Mouse (Mus musculus) heart, postnatal 4 days (tissue): Measurements from ENCODE around the gene Tceal6. TPM values are rescaled to one million over a fixed set of nuclear protein-coding genes. Genes with fewer than 3 reads are reported as not detected.
"Not testable (repeated sequence)": the region's sequence is repeated elsewhere in the genome, so short reads cannot be mapped to it uniquely, and the experiment has no call there.

Experiments
- DNase-seq: peaks from one replicate; pipeline ENCODE4 v3.0.0; 2021
- total RNA-seq, 2 experiments: library from RNA; stranded (reverse); gene quantifications; 2 replicates each; pipeline ENCODE4 v1.2.3; 2021

The Tceal6 gene
- under 1 TPM in 1 of 2 experiments, not detected in 1; 0.38 TPM for total RNA-seq

GRCm38 (mm10) chrX:135210436-135211221 lies at the start of gene Tceal6:
TSS of gene Tceal6 (minus strand) at chrX:135210687.
- DNase-seq, result no peak

GRCm38 (mm10) chrX:135209773-135210435 lies 583 bp downstream of the Tceal6 start:
- not testable (repeated sequence) for DNase-seq

- not testable (repeated sequence) for DNase-seq
Measured at GRCm38 (mm10) chrX:135189924-135190323, 20.6 kb downstream of the Tceal6 start.

- DNase-seq, result not testable (repeated sequence)
Measured at GRCm38 (mm10) chrX:135188661-135189060, 21.8 kb downstream of the Tceal6 start.

GRCm38 (mm10) chrX:135177532-135177931 lies 33.0 kb downstream of the Tceal6 start, which contains the start of gene Gm15023:
TSS of gene Gm15023 (minus strand) at chrX:135177632.
- not testable (repeated sequence) for DNase-seq

Other genes with a start within 250 kb of the Tceal6 start
- gene Nxf2, start 245.9 kb downstream of the Tceal6 start, total RNA-seq, result under 1 TPM; 0.14 to 0.21 TPM
- gene Zmat1, start 201.5 kb downstream of the Tceal6 start, total RNA-seq, result 1 to 10 TPM; 4.2 to 6.1 TPM
- not detected for gene Gm15023, start 33.1 kb downstream of the Tceal6 start, total RNA-seq
- gene Pramel3, start 91.6 kb upstream of the Tceal6 start, total RNA-seq, result not detected
- gene Gm5128, start 162.6 kb upstream of the Tceal6 start, total RNA-seq, result not detected
- gene Gm7903, start 223.1 kb upstream of the Tceal6 start, total RNA-seq, result not detected